Mouse (Mus musculus) kidney, embryonic 16.5 days (tissue): ENCODE data around the gene Itm2b. TPM values are rescaled to one million over a fixed set of nuclear protein-coding genes. Genes with fewer than 3 reads are reported as not detected.

ENCODE experiments used
- ATAC-seq: fragments of 200-750 bp; cut with Nextera tagmentation; 2 replicates; pipeline ENCODE4 v1.8.0; 2017; ENCODE audit warnings: moderate TSS enrichment; ENCODE audit not compliant: low FRiP score, low TSS enrichment
- H3K27ac ChIP-seq: fragments of 300-500 bp; sonication (generic); 2 replicates; pipeline ENCODE4 v1.5.1; 2014; ENCODE audit warnings: low read length
- H3K27me3 ChIP-seq: fragments of 300-500 bp; sonication (generic); 2 replicates; pipeline ENCODE4 v1.6.1; 2014; ENCODE audit warnings: low read length, control low read depth, mixed read lengths; ENCODE audit not compliant: insufficient read depth
- H3K36me3 ChIP-seq: fragments of 300-500 bp; sonication (generic); 2 replicates; pipeline ENCODE4 v1.6.1; 2014; ENCODE audit warnings: low read length, control low read depth, mixed read lengths; ENCODE audit not compliant: insufficient read depth
- H3K4me1 ChIP-seq: fragments of 300-500 bp; sonication (generic); 2 replicates; pipeline ENCODE4 v1.6.1; 2014; ENCODE audit warnings: low read length, control low read depth, mixed read lengths; ENCODE audit not compliant: insufficient read depth
- H3K4me2 ChIP-seq: fragments of 300-500 bp; sonication (generic); replicated peaks from 2 replicates; pipeline ENCODE4 v1.6.1; 2014; ENCODE audit warnings: low read depth, low read length
- H3K4me3 ChIP-seq: fragments of 300-500 bp; sonication (generic); 2 replicates; pipeline ENCODE4 v1.5.1; 2014; ENCODE audit warnings: mild to moderate bottlenecking, low read length
- H3K9ac ChIP-seq: fragments of 300-500 bp; sonication (generic); replicated peaks from 2 replicates; pipeline ENCODE4 v1.6.1; 2014; ENCODE audit warnings: low read length
- H3K9me3 ChIP-seq: fragments of 300-500 bp; sonication (generic); 2 replicates; pipeline ENCODE4 v1.6.1; 2016; ENCODE audit warnings: low read length, control low read depth
- WGBS: fragments of 180-500 bp; shearing (Covaris S2); extraction: QIAGEN DNeasy Blood & Tissue Kit; methylation state at CpG from one replicate; pipeline ENCODE4 v1.1.7; 2014; 5-methylcytosine and 5-hydroxymethylcytosine counted together
- polyA plus RNA-seq: library from polyadenylated mRNA; unstranded; fragments of >200 nt; fragmentation: Nextera tagmentation; extraction: Ambion mirVana; gene quantifications from 2 replicates; pipeline ENCODE4 v1.2.1, GENCODE M21; 2015

The Itm2b gene
- polyA plus RNA-seq, 1 experiment from 2014 or later = 1,137 TPM

DNA sequence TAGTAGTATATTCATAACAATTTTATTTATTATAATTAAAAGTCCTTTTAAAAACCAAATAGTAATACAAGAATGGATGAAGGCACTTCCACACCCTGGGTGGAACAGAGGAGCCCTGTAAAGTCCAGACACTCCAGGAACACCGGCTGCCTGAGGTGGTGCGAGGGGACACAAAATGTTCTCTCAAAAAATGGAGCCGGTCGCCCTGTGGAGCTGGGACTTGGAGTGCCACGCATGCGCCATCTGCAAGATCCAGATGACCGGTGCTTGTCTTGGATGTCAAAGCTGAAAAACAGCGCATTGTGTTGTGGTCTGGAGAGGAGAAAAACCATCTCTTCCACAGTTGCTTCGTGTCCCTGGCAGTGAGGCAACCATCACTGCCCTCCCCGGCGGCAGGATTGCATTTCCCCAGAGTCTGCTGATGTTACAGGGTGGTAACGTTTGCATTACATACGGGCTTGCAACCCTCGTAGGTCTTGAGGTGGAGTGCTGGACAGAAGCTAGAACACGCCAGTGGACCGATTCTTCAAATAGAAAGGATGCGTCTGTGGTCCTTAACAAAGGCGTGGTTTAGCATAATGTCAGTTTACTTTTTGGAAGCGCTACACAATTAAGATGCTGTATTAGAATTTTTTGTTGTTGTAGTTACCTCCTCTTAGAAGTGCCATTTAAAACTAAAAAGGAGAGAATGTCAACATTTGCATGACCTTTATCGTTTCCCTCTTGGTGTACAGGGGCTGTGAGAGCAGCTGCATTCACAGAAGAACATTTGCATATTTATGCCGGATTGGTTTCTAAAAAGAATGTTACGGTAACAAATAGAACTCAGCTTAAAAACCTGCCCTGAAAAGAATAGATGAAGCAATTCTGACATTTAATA lies 49.9 kb downstream of the Itm2b start:
- H3K4me1 ChIP-seq = no peaks in the 10 kb centered on the region
- H3K27ac ChIP-seq = no peak overlapping the region
- H3K4me3 ChIP-seq = no peak overlapping the region
- H3K9ac ChIP-seq = no peak overlapping the region
- no peaks in the 10 kb centered on the region for H3K27me3 ChIP-seq
- H3K9me3 ChIP-seq = no peaks in the 10 kb centered on the region
- WGBS = 80% methylated on average over 22 of the region's 22 CpGs
- H3K36me3 ChIP-seq = no peaks in the 10 kb centered on the region
- ATAC-seq = no peak
- H3K4me2 ChIP-seq = no peak overlapping the region

DNA sequence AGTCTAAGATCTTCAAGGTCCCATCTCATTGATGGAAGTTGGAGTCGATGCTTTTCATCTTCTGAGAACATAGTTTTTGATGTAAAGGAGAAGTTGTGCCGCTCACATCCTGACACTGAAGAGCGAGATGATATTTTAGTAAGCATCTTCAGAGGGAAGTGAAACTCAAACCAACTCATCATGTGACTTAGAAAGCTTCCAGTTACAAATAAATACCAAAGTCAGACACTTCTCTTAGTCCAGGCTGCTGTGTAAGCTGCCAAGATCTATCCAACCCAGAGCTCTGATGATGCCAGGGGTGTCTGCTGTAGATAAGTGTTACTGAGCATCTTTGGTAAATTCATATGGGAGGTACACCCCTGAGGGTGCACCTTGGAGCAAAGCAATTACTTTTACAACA lies 51.2 kb downstream of the Itm2b start:
- no peak for ATAC-seq
- Histone ChIP-seq H3K9me3 (no peaks in the 10 kb centered on the region), H3K36me3 (no peaks in the 10 kb centered on the region), H3K9ac (no peak overlapping the region), H3K27me3 (no peaks in the 10 kb centered on the region), H3K4me2 (no peak overlapping the region), H3K4me3 (no peak overlapping the region), H3K27ac (no peak overlapping the region), H3K4me1 (no peaks in the 10 kb centered on the region)
- 87% methylated on average over 3 of the region's 3 CpGs for WGBS

DNA sequence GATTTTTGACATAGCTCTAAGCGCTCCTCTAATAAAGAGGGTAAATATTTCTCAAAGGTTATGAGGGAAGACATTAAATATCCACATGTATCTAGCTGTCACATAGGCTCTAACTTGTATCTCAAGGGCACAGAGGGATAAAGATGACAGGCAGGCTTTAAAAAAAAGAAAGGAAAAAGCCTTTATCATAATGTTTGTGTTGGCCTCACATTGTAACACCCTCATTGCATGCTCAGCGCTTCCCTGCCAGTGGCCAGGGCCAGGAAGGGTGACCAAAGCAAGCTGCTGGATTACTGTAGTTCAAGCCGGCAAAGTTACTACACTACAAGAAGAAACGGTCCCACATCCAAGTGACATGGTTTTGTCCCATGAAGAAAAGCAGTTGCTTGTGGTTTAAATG lies 53.7 kb downstream of the Itm2b start:
- WGBS = 67% methylated on average over 4 of the region's 4 CpGs
- H3K4me2 ChIP-seq = no peak overlapping the region

DNA sequence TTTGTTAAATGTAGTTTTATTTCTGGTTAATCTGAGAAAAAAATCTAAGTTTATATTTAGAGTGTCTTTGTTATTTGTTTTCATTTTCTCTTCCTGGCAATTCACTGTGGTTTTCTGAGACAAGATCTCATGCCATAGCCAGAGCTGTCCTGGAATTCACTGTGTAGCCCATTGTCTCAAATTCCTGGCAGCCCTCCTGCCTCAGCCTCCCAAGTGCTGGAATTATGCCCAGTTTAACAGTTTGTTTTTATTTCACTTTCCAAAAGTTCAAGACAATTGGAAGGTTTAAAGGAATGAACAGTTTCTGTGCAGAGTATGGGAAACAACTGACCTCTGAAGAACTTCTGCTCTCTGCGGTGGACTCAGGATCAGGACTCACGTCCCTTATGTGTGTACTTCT lies 55.2 kb downstream of the Itm2b start:
- no peaks in the 10 kb centered on the region for H3K27me3 ChIP-seq
- H3K36me3 ChIP-seq = no peaks in the 10 kb centered on the region
- WGBS = 90% methylated on average over 2 of the region's 2 CpGs
- H3K9ac ChIP-seq = no peak overlapping the region
- no peak overlapping the region for H3K4me2 ChIP-seq
- no peak overlapping the region for H3K4me3 ChIP-seq
- no peaks in the 10 kb centered on the region for H3K9me3 ChIP-seq
- H3K27ac ChIP-seq = no peak overlapping the region
- no peak for ATAC-seq
- H3K4me1 ChIP-seq = peaks cover 8% of the 10 kb centered on the region

More for the DNA sequence above, 53.7 kb downstream of the Itm2b start:
- H3K27ac ChIP-seq = no peak overlapping the region
- no peaks in the 10 kb centered on the region for H3K27me3 ChIP-seq
- no peaks in the 10 kb centered on the region for H3K9me3 ChIP-seq
- H3K9ac ChIP-seq = no peak overlapping the region
- H3K4me3 ChIP-seq = no peak overlapping the region
- peaks cover 8% of the 10 kb centered on the region for H3K4me1 ChIP-seq
- no peaks in the 10 kb centered on the region for H3K36me3 ChIP-seq
- no peak; the same call in 1 of the 2 replicates for ATAC-seq

DNA sequence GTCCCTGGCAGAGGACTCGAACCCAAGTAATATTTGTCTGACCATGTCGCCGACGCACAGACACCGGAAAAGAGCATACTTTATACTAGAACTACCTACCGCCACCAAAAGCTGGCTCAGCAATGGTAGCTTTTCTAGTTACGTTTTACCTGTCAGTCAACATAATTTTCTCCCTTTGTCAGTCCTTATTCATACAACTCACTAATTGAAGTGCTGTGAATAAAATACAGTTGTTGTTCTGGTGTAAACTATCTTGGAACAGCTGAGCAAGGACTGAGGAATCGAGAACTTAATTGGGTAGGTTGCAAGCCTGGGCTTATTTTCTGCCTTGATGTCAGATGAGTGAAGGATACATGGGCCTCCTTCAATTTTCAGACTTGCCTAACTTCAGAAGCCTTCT lies 58.6 kb downstream of the Itm2b start:
- WGBS = 5% methylated on average over 8 of the region's 8 CpGs
- Histone ChIP-seq H3K9me3 (no peaks in the 10 kb centered on the region), H3K4me1 (peaks cover 23% of the 10 kb centered on the region), H3K27ac (peak overlapping the region; percentile 88), H3K27me3 (no peaks in the 10 kb centered on the region), H3K36me3 (no peaks in the 10 kb centered on the region), H3K4me3 (peak overlapping the region; percentile 93), H3K4me2 (peak overlapping the region; percentile 83), H3K9ac (peak overlapping the region; percentile 91)
- no peak for ATAC-seq

DNA sequence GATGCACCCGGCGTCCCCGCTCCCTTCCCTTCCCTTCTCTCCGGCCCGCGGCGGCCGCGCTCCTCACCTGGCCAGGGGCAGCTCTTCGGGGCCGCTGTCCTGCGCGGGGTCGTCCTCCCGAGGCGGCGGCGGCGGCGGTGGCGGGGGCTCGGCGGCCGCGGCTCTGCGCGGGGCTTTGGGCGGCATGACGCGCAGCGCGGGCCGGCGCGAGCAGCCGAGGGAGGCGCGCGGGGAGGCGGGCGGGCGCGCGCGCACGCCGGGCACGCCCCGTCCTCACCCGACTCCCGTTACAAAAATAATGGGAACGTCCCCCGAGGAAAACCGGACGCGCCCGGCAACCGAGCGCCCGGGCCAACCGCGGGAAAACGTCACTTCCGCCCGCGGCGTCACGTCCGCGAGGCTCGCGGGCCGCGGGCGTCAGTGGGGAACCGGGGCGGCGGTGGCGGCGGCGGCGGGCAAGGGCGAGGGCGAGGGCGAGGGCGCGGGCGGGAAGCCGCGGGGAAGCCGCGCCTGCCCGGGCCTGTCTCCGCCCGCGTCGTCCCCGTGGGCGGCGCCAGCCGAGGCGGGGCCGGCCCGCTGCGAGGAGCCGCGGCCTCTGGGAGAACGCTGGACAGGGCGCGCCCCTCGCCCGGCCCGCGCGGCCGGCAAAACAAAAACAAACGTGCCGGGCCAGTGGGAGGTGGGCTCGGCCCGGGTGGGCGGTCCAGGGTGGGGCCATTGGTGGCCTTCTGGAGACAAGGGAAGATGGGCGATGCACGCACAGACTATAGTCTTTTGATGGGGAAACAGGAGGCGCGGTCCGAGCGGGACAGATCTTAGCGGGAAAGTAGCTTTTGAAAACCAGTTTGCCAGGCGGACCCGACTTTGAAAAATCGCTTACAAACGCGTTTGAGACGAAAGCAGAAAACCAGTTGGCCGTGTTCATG lies 59.4 kb downstream of the Itm2b start, which contains the start of gene Rb1:
Gene Rb1 (minus strand): TSS at position 367 of the 926 bp plus-strand sequence.
- H3K36me3 ChIP-seq = no peaks in the 10 kb centered on the region
- no peaks in the 10 kb centered on the region for H3K9me3 ChIP-seq
- no peaks in the 10 kb centered on the region for H3K27me3 ChIP-seq
- peak within 1 kb of the TSS; percentile 88 for H3K27ac ChIP-seq
- H3K4me1 ChIP-seq = peaks cover 23% of the 10 kb centered on the region
- ATAC-seq = peak; percentile 96
- peak within 1 kb of the TSS; percentile 83 for H3K4me2 ChIP-seq
- H3K4me3 ChIP-seq = peak within 1 kb of the TSS; percentile 93
- WGBS = under 1% methylated on average over 92 of the region's 135 CpGs
- H3K9ac ChIP-seq = peak within 1 kb of the TSS; percentile 91

DNA sequence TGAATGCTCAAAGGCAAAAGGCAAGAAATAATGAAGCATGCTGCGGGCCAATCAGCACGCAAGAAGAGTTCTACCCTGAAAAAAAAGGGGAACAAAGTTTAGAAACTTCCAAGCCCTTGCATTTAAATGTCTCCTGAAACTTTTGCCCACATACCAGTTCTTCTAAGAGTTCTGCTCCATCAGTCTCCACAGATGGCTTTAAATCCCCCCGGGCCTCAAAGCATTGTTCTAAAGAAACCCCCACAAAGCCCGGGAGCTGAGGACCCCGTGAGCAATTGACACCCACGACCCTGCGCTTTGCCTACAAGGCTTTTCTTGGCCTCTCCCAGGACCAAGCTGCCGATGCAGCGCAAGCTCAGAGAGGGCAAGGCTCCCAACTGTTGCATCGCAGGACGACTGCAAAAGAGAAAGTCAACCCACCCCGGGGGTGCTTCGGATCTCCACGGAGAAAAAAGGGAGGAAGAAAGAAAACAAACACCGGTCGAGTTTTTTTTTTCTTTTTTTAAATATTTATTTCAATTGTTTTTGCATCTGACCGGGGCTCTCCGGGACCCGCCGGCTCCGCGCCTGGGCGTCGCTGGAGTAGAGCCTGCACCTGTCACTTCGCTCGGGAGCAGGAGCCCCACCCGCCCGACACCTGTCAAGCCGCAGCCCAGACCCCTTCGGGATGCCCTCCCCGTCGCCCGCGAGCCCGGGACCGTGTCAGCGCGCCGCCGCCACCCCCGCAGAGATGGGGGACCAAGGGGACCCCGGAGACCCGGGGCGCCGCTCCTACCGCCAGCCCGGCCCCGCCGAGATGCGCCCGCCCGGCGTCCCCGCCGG lies 60.2 kb downstream of the Itm2b start:
- peak; percentile 36 for ATAC-seq

DNA sequence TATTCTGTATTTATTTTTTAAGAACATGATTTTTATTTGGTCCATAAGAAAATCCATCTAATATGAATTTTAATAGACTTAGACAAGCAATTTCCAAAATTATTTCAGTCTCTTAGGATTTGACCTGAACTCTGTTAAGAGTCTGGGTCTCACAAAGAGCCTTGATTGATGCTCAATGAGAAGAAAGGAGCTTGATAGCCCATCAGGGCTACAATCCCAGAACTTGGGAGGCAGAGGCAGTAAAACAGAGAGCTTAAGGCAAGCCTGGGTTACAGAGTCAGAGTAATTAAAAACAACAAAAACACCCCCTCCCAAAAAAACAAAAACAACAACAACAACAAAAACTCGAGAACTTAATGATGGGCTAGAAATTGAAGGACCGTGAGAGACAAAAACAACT lies 61.1 kb downstream of the Itm2b start:
- no peak overlapping the region for H3K9ac ChIP-seq
- H3K27ac ChIP-seq = no peak overlapping the region
- peak overlapping the region; percentile 83 for H3K4me2 ChIP-seq
- H3K4me3 ChIP-seq = no peak overlapping the region
- H3K27me3 ChIP-seq = no peaks in the 10 kb centered on the region
- H3K9me3 ChIP-seq = no peaks in the 10 kb centered on the region
- 62% methylated on average over 2 of the region's 2 CpGs for WGBS
- no peak for ATAC-seq
- peaks cover 25% of the 10 kb centered on the region for H3K4me1 ChIP-seq
- H3K36me3 ChIP-seq = no peaks in the 10 kb centered on the region

More for the DNA sequence above, 60.2 kb downstream of the Itm2b start:
- H3K4me2 ChIP-seq = peak overlapping the region; percentile 83
- WGBS = 1% methylated on average over 49 of the region's 55 CpGs
- H3K9me3 ChIP-seq = no peaks in the 10 kb centered on the region
- peak overlapping the region; percentile 91 for H3K9ac ChIP-seq
- H3K36me3 ChIP-seq = no peaks in the 10 kb centered on the region
- peaks cover 23% of the 10 kb centered on the region for H3K4me1 ChIP-seq
- peak overlapping the region; percentile 93 for H3K4me3 ChIP-seq
- peak overlapping the region; percentile 88 for H3K27ac ChIP-seq
- H3K27me3 ChIP-seq = no peaks in the 10 kb centered on the region

DNA sequence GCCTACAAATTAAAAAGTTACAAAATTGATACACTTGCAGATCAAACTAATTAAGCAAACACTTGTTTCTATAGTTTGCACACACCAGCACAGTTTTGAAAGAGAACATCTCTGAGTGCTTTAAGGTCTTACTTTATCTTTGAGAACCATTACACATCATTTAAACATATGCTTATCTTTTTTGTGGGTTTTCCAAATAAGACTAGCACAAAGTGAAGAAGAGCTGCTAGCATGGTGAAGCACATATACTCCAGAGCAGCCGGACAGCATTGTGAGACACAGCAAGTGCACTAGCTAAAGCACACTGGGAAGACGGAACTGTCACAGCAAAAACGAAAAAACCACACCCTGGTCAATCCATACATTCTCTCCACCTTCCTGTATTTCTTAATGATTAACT lies 62.9 kb downstream of the Itm2b start:
- ATAC-seq = no peak
- no peaks in the 10 kb centered on the region for H3K27me3 ChIP-seq
- H3K4me1 ChIP-seq = peaks cover 25% of the 10 kb centered on the region
- H3K4me2 ChIP-seq = no peak overlapping the region
- H3K4me3 ChIP-seq = no peak overlapping the region
- WGBS = 83% methylated on average over 3 of the region's 3 CpGs
- H3K9ac ChIP-seq = no peak overlapping the region
- no peak overlapping the region for H3K27ac ChIP-seq
- H3K9me3 ChIP-seq = no peaks in the 10 kb centered on the region
- H3K36me3 ChIP-seq = no peaks in the 10 kb centered on the region
